Mouse (Mus musculus): ENCODE data around the gene Cdh23. TPM values are rescaled to one million over a fixed set of nuclear protein-coding genes. Genes with fewer than 3 reads are reported as not detected.

Cdh23 gene
- polyA plus RNA-seq, 1 experiment from 2014 or later: 0.53 TPM

DNA sequence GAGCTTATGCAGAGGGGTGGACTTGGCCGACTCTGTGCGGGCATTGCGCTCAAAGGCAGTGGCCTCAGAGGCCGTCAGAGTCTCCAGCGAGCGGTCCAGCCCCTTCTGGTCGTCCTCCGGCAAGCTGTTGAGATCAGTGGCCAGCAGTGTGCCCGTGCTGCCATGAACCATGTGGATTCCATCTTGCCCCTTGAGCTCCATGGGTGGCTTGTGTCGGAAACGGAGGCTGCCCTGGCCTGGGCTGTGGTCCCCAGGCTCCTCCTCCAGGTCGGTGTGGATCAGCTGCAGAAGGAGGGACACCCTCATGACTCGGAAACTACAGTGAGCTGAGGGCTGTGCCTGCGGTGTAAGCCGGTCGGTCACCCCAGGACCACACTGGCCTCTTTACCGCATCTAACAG lies 392.9 kb downstream of the Cdh23 start:
- H3K36me3 ChIP-seq (ENCODE audit: control insufficient read depth, insufficient read depth, low read length): peaks cover 30% of the 10 kb centered on the region
- H3K4me3 ChIP-seq (replicated peaks; ENCODE audit: low read length): no peak overlapping the region
- H3K27ac ChIP-seq (ENCODE audit: low read length): no peak overlapping the region
- no peak overlapping the region for H3K9ac ChIP-seq (ENCODE audit: low read length)
- H3K9me3 ChIP-seq (replicated peaks; ENCODE audit: control insufficient read depth, low read length): no peaks in the 10 kb centered on the region
- 80% methylated on average over 17 of the region's 17 CpGs for WGBS
- no peaks in the 10 kb centered on the region for H3K27me3 ChIP-seq (ENCODE audit: control insufficient read depth, insufficient read depth, low read length)
- ATAC-seq (ENCODE audit: insufficient read depth, low FRiP score): no peak
- H3K4me2 ChIP-seq (ENCODE audit: low read depth, low read length): no peak overlapping the region
- no peaks in the 10 kb centered on the region for H3K4me1 ChIP-seq (ENCODE audit: control insufficient read depth, insufficient read depth, low read length)

DNA sequence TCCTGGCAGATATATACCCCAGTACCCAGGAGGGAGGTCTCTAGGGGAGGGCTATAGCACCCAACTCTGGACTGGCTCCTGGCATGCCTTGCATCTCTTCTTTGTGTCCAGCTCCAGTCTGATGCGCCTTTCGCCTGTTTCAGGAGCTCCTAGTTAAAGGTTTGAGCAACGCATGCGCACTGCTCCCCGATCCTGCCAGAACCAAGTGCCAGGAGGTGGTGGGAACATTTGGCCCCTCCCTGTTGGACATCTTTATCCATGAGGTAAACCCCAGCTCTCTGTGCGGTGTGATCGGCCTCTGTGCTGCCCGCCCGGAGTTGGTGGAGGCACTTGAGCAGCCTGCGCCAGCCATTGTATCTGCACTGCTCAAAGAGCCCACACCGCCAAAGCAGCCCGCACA lies 396.7 kb downstream of the Cdh23 start:
- WGBS: 95% methylated on average over 12 of the region's 12 CpGs
- no peak overlapping the region for H3K9ac ChIP-seq (ENCODE audit: low read length)
- H3K9me3 ChIP-seq (replicated peaks; ENCODE audit: control insufficient read depth, low read length): no peaks in the 10 kb centered on the region
- no peak overlapping the region for H3K4me3 ChIP-seq (replicated peaks; ENCODE audit: low read length)
- H3K36me3 ChIP-seq (ENCODE audit: control insufficient read depth, insufficient read depth, low read length): peaks cover 43% of the 10 kb centered on the region
- no peaks in the 10 kb centered on the region for H3K4me1 ChIP-seq (ENCODE audit: control insufficient read depth, insufficient read depth, low read length)
- no peaks in the 10 kb centered on the region for H3K27me3 ChIP-seq (ENCODE audit: control insufficient read depth, insufficient read depth, low read length)
- no peak overlapping the region for H3K27ac ChIP-seq (ENCODE audit: low read length)
- H3K4me2 ChIP-seq (ENCODE audit: low read depth, low read length): no peak overlapping the region
- ATAC-seq (ENCODE audit: insufficient read depth, low FRiP score): no peak

DNA sequence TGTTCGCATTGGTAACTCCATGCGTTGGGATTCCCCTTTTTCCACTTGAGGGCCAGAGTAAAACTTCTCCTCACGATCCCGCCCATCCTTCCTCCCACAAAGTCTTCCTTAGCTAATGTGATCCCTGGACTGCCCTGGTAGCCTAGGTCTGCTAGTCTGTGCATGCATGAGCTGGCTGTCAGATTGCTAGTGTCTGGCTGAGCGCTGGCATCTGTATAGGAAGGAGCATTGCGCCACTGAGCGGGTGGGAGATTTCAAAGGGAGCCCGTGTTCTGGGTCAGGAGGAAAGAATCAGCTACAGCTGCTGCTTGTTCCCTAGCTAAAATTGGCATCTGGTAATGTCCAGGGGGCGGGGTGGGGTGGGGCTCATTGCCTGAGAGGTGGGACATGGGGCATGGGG lies 400.3 kb downstream of the Cdh23 start:
- no peak overlapping the region for H3K9ac ChIP-seq (ENCODE audit: low read length)
- no peak overlapping the region for H3K4me3 ChIP-seq (replicated peaks; ENCODE audit: low read length)
- H3K36me3 ChIP-seq (ENCODE audit: control insufficient read depth, insufficient read depth, low read length): peaks cover 46% of the 10 kb centered on the region
- 0 out of 2 replicates have a peak, but pooled peaks cover 3% of the 10 kb centered on the region for H3K4me1 ChIP-seq (ENCODE audit: control insufficient read depth, insufficient read depth, low read length)
- H3K27me3 ChIP-seq (ENCODE audit: control insufficient read depth, insufficient read depth, low read length): no peaks in the 10 kb centered on the region
- no peaks in the 10 kb centered on the region for H3K9me3 ChIP-seq (replicated peaks; ENCODE audit: control insufficient read depth, low read length)
- H3K4me2 ChIP-seq (ENCODE audit: low read depth, low read length): no peak overlapping the region
- no peak overlapping the region for H3K27ac ChIP-seq (ENCODE audit: low read length)
- no peak for ATAC-seq (ENCODE audit: insufficient read depth, low FRiP score)
- 80% methylated on average over 9 of the region's 9 CpGs for WGBS

DNA sequence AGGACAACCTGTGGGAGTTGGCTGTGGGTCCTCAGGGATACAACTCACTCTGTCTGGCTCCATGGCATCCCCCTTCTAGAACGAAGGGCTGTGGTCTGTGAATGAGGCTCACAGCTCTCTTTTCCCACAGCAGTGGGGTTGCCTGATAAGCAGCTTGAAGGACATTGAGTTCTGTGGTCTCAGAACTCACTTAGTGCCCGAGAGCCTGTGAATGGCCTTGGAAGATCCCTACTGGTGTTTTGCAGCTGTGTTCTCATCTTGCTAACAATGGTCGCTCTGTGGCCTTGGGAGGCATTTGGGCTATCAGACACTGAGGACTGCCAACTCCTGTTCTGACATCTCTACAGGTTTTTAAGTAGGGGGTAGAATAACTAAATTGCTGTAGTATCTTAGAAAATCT lies 400.9 kb downstream of the Cdh23 start:
- no peak for ATAC-seq (ENCODE audit: insufficient read depth, low FRiP score)
- H3K36me3 ChIP-seq (ENCODE audit: control insufficient read depth, insufficient read depth, low read length): peaks cover 40% of the 10 kb centered on the region
- H3K9ac ChIP-seq (ENCODE audit: low read length): no peak overlapping the region
- H3K27me3 ChIP-seq (ENCODE audit: control insufficient read depth, insufficient read depth, low read length): no peaks in the 10 kb centered on the region
- no peaks in the 10 kb centered on the region for H3K9me3 ChIP-seq (replicated peaks; ENCODE audit: control insufficient read depth, low read length)
- peaks cover 10% of the 10 kb centered on the region for H3K4me1 ChIP-seq (ENCODE audit: control insufficient read depth, insufficient read depth, low read length)
- H3K27ac ChIP-seq (ENCODE audit: low read length): no peak overlapping the region
- no peak overlapping the region for H3K4me3 ChIP-seq (replicated peaks; ENCODE audit: low read length)
- WGBS: 79% methylated on average over 3 of the region's 3 CpGs
- H3K4me2 ChIP-seq (ENCODE audit: low read depth, low read length): no peak overlapping the region

DNA sequence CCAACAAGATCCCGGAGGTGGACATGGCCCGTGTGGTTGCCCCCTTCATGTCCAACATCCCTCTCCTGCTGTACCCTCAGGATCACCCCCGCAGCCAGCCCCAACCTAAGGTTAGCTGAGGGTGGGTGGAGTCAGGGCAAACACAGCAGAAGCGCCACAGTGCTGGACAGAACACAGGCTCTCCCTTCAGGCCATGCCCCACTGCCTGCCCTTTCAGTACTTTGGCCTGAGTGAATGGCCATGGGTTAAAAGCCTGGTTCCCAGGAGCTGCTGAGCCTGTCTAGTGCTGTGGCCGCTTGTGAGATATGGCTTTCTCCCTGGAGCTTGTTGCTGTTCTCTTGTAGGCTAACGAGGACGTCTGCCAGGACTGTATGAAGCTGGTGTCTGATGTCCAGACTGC lies 401.7 kb downstream of the Cdh23 start:
- peaks cover 33% of the 10 kb centered on the region for H3K36me3 ChIP-seq (ENCODE audit: control insufficient read depth, insufficient read depth, low read length)
- 81% methylated on average over 7 of the region's 7 CpGs for WGBS
- H3K27ac ChIP-seq (ENCODE audit: low read length): no peak overlapping the region
- no peaks in the 10 kb centered on the region for H3K9me3 ChIP-seq (replicated peaks; ENCODE audit: control insufficient read depth, low read length)
- no peak overlapping the region for H3K4me3 ChIP-seq (replicated peaks; ENCODE audit: low read length)
- no peak overlapping the region for H3K9ac ChIP-seq (ENCODE audit: low read length)
- ATAC-seq (ENCODE audit: insufficient read depth, low FRiP score): no peak
- H3K4me1 ChIP-seq (ENCODE audit: control insufficient read depth, insufficient read depth, low read length): peaks cover 17% of the 10 kb centered on the region
- no peak overlapping the region for H3K4me2 ChIP-seq (ENCODE audit: low read depth, low read length)
- no peaks in the 10 kb centered on the region for H3K27me3 ChIP-seq (ENCODE audit: control insufficient read depth, insufficient read depth, low read length)

DNA sequence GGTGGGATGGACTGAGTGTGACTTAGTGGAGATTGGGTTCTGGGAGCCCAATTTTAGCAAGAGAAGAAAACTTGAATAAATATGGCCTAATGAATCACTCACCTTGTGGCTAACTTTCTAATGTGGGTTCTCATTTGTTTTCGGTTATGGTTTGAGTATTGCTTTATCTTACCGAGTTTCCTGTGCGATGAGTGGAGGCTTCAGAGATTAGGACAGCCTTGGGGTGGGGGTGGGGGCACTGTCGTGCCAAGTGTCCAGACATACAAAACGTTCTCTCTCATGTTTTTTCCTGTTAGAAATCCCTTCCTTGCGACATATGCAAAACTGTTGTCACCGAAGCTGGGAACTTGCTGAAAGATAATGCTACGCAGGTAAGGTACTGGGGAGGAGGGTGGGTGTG lies 404.1 kb downstream of the Cdh23 start:
- H3K27me3 ChIP-seq (ENCODE audit: control insufficient read depth, insufficient read depth, low read length): no peaks in the 10 kb centered on the region
- H3K9me3 ChIP-seq (replicated peaks; ENCODE audit: control insufficient read depth, low read length): no peaks in the 10 kb centered on the region
- H3K9ac ChIP-seq (ENCODE audit: low read length): no peak overlapping the region
- peaks cover 24% of the 10 kb centered on the region for H3K4me1 ChIP-seq (ENCODE audit: control insufficient read depth, insufficient read depth, low read length)
- H3K36me3 ChIP-seq (ENCODE audit: control insufficient read depth, insufficient read depth, low read length): peaks cover 27% of the 10 kb centered on the region
- WGBS: 84% methylated on average over 8 of the region's 8 CpGs
- no peak overlapping the region for H3K4me2 ChIP-seq (ENCODE audit: low read depth, low read length)
- no peak for ATAC-seq (ENCODE audit: insufficient read depth, low FRiP score)
- no peak overlapping the region for H3K27ac ChIP-seq (ENCODE audit: low read length)
- H3K4me3 ChIP-seq (replicated peaks; ENCODE audit: low read length): no peak overlapping the region

DNA sequence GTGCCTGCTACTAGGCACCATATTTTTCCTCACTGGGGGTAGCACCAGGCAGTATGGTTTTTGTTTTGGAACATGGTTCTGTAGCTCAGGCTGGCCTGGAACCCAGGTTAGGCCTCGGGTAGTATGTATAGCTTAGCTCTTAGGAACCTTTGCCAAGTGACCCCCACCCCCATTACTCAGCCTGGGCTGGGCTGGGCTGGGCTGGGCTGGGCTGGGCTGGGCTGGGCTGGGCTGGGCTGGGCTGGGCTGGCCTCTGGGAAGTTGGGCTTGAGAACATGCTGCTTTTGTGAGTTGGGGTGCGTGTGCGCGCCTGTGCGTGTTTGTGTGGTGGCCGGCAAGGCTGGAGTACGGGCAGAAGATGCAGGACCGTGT lies 405.6 kb downstream of the Cdh23 start:
- 0 out of 2 replicates have a peak overlapping the region, but pooled peaks have one; percentile 29 for H3K4me2 ChIP-seq (ENCODE audit: low read depth, low read length)
- H3K9ac ChIP-seq (ENCODE audit: low read length): no peak overlapping the region
- H3K4me3 ChIP-seq (replicated peaks; ENCODE audit: low read length): no peak overlapping the region
- peak overlapping the region; percentile 76 for H3K27ac ChIP-seq (ENCODE audit: low read length)
- H3K4me1 ChIP-seq (ENCODE audit: control insufficient read depth, insufficient read depth, low read length): peaks cover 30% of the 10 kb centered on the region
- H3K27me3 ChIP-seq (ENCODE audit: control insufficient read depth, insufficient read depth, low read length): no peaks in the 10 kb centered on the region
- WGBS: 59% methylated on average over 8 of the region's 8 CpGs
- peaks cover 24% of the 10 kb centered on the region for H3K36me3 ChIP-seq (ENCODE audit: control insufficient read depth, insufficient read depth, low read length)
- peak; percentile 67 for ATAC-seq (ENCODE audit: insufficient read depth, low FRiP score)
- H3K9me3 ChIP-seq (replicated peaks; ENCODE audit: control insufficient read depth, low read length): no peaks in the 10 kb centered on the region

DNA sequence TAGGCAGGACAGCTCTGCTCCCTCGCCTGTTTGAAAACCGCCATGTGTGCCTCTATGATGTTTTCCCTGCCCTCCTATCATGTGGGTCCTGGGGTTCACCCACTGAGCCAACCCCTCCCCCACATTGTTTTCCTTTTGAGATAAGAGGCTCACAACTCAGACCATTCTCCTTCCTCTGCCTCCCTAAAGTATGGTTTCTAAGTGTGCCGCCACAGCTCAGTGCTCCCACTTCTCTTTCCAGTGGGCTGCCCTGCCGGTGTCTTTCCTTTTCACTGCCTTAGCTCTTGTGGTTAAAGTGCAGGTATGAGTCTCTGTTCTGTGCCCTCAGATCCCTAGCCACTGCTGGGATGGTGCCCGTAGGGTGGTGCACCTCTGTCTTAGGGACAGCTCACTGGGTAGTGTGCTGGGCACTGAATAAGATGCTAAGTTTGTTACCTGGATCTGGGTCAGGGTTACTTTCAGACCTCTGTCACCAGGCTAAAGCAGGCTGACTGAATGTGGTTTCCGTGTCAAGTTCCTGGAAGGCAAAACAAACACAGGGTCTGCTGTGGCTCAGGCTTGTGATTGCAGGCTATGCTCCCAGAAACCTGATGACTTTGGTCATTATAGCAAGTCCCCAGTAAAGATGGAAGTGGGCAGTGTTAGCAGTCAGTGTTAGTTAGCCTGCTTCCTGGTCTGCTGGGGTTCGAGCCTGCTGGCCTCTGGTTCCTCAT lies 406.1 kb downstream of the Cdh23 start:
- Histone ChIP-seq H3K9ac (ENCODE audit: low read length) (peak overlapping the region; percentile 38; the same call in 1 of the 2 replicates), H3K27ac (ENCODE audit: low read length) (peak overlapping the region; percentile 76), H3K4me2 (ENCODE audit: low read depth, low read length) (peak overlapping the region; percentile 29; the same call in 1 of the 2 replicates), H3K4me1 (ENCODE audit: control insufficient read depth, insufficient read depth, low read length) (peaks cover 36% of the 10 kb centered on the region), H3K9me3 (replicated peaks; ENCODE audit: control insufficient read depth, low read length) (no peaks in the 10 kb centered on the region), H3K27me3 (ENCODE audit: control insufficient read depth, insufficient read depth, low read length) (no peaks in the 10 kb centered on the region), H3K4me3 (replicated peaks; ENCODE audit: low read length) (no peak overlapping the region), H3K36me3 (ENCODE audit: control insufficient read depth, insufficient read depth, low read length) (peaks cover 20% of the 10 kb centered on the region)
- ATAC-seq (ENCODE audit: insufficient read depth, low FRiP score): peak; percentile 16; the same call in 1 of the 2 replicates
- 43% methylated on average over 7 of the region's 7 CpGs for WGBS

DNA sequence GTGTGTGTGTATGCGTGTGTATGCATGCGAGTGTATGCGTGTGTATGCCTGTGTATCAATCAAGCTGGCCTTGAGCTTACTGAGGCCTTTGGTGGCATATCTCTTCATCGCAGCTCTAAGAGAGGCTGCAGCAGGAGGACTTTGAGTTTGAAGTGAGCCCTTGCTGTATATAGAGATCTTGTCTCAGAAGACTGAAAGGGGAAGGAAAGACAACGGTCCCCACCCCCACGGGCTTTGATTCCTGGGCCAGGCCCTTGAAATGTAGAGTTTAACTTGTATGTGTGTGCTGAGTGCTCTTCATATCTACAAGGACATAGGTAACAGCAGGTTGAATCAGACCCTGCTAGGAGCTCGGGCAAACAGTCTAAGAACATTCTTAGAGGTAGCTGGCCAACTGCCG lies 407.1 kb downstream of the Cdh23 start:
- 65% methylated on average over 8 of the region's 8 CpGs for WGBS
- Histone ChIP-seq H3K4me2 (ENCODE audit: low read depth, low read length) (no peak overlapping the region), H3K4me3 (replicated peaks; ENCODE audit: low read length) (no peak overlapping the region), H3K27ac (ENCODE audit: low read length) (peak overlapping the region; percentile 25; the same call in 1 of the 2 replicates), H3K4me1 (ENCODE audit: control insufficient read depth, insufficient read depth, low read length) (peaks cover 45% of the 10 kb centered on the region), H3K9ac (ENCODE audit: low read length) (no peak overlapping the region), H3K27me3 (ENCODE audit: control insufficient read depth, insufficient read depth, low read length) (no peaks in the 10 kb centered on the region), H3K36me3 (ENCODE audit: control insufficient read depth, insufficient read depth, low read length) (peaks cover 11% of the 10 kb centered on the region; the same call in 1 of the 2 replicates), H3K9me3 (replicated peaks; ENCODE audit: control insufficient read depth, low read length) (no peaks in the 10 kb centered on the region)
- ATAC-seq (ENCODE audit: insufficient read depth, low FRiP score): no peak

Measured in stomach, embryonic 16.5 days (tissue).